ENCODE assay signal across 18 mouse cellular contexts in genomic region chr13:100751402-100751801, GRCm38 (mm10).
"Had no signal": no experiment of that assay in that cellular context is flagged by ENCODE, and none has a peak within 500 bp of the region (broad histone marks: within the 10 kb centered on the region; RNA-seq: fewer than 3 reads in every experiment).

No protein-coding gene starts in this region.

- H3K27me3 ChIP-seq: limb, embryonic 13.5 days; megakaryocyte, embryonic 14.5 days; midbrain, embryonic 12.5 days; neural tube, embryonic 13.5 days had no signal

- ATAC-seq: lung, postnatal 0 days; midbrain, embryonic 16.5 days had no signal

- DNase-seq: kidney, adult 11 months; kidney, adult 9 months; kidney, postnatal 4 days; left cerebral cortex, postnatal 4 days; lung, adult 18-20 months; lung, postnatal 4 days; retina, postnatal 1 day; right cerebral cortex, postnatal 4 days; spleen, adult 18-20 months; thymus, postnatal 36 days had no signal

- H3K4me2 ChIP-seq: limb, embryonic 13.5 days; midbrain, embryonic 12.5 days; neural tube, embryonic 13.5 days had no signal

- H3K4me1 ChIP-seq: limb, embryonic 13.5 days; midbrain, embryonic 12.5 days; neural tube, embryonic 13.5 days had no signal

- H3K9me3 ChIP-seq: limb, embryonic 13.5 days; midbrain, embryonic 12.5 days; neural tube, embryonic 13.5 days had no signal

- H3K27ac ChIP-seq: kidney, postnatal 0 days; layer of hippocampus, adult 2 months; limb, embryonic 13.5 days; midbrain, embryonic 12.5 days; neural tube, embryonic 13.5 days had no signal

- H3K36me3 ChIP-seq: limb, embryonic 13.5 days; midbrain, embryonic 12.5 days; neural tube, embryonic 13.5 days had no signal

- H3K9ac ChIP-seq: limb, embryonic 13.5 days; midbrain, embryonic 12.5 days; neural tube, embryonic 13.5 days had no signal

- H3K4me3 ChIP-seq: layer of hippocampus, adult 2 months; limb, embryonic 13.5 days; megakaryocyte, embryonic 14.5 days; midbrain, embryonic 12.5 days; neural tube, embryonic 13.5 days had no signal
